Mouse (Mus musculus): ENCODE results near the gene Zscan12. TPM values are rescaled to one million over a fixed set of nuclear protein-coding genes. Genes with fewer than 3 reads are reported as not detected.

Zscan12 gene
- 10 to 100 TPM in 1 of 2 experiments, 1 to 10 TPM in 1; 9.9 to 10.2 TPM for total RNA-seq (2021)
- long read RNA-seq, full-length matches to known transcripts: 6 of 11 reads
- long read RNA-seq, partial matches to known transcripts: 0 of 11 reads
- long read RNA-seq, other reads (novel, unspliced or antisense): 5 of 11 reads

DNA sequence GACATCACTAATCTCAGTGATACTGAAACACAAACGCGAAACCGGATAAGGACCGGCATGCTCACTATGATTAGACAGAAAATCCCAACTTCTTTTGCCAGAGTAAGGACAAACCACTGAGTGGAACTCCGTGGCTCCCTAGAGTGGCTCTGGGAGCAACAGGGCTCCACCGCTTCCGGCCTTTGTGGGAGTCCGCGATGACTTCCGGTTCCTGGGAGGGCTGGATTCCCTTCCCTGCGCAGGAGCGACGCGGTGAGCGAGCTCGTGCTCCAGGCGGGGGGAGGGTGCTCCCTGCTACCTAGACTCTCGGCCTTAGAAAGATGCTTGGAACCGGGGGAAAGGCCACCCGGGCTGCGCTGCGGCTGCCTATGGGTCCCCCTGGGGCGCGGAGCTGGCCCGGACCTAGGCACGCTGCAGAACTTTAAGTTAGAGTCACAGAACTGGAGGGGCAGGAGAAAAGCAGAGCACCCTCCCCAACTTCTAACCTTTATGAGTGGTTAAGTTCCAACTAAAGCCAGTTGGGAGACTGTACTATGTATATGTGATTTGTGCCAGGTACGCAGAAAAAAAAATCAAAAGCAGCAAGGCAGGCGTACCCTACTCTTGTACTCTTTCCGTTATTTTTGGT, at the start of gene Zscan12:
Gene Zscan12, plus strand, starts transcription at position 200 of the 628 bp plus-strand sequence.
- DNase-seq (ENCODE audit: low spot score in 2 of 2): peak; percentile 81 to 88

DNA sequence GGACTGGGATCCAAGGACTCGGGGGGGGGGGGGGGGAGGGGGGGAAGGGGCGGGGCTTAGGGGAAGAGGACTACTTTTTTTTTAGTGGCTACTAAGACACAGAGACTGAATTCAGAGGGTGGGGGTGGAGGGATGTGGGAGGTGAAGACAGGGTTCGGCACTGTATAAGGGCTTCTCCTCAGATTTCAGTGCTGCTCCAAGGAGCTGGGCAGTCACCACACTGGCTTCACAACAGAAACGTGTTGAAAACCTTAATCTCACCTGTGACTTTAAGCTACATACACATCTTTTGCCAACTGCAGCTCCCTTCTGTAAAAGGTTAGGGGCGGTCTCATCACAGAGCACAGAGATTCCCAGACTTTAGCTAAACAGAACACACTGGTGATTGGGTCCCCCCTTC, 49.8 kb upstream of the Zscan12 start:
- DNase-seq (ENCODE audit: low spot score in 2 of 2): no peak

DNA sequence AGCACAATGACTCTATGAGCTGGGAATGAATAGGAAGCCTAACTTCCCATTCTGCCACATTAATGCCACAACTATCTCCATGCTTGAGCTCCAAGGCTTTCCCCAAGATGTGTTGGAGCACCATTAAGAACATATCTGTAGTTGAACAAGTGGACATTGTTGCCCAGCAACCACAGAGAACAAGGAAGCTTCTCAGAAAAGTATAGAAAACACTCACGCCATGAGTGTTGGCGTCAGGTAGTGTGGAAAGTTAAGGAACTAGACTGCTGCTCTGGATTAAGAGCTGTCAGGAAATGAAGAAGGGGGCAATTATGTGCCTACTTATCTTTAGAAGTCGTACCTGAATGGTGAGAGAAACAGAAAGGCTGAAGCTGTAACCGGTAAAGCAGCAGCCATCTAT, 48.7 kb upstream of the Zscan12 start:
- no peak for DNase-seq (ENCODE audit: low spot score in 2 of 2)

DNA sequence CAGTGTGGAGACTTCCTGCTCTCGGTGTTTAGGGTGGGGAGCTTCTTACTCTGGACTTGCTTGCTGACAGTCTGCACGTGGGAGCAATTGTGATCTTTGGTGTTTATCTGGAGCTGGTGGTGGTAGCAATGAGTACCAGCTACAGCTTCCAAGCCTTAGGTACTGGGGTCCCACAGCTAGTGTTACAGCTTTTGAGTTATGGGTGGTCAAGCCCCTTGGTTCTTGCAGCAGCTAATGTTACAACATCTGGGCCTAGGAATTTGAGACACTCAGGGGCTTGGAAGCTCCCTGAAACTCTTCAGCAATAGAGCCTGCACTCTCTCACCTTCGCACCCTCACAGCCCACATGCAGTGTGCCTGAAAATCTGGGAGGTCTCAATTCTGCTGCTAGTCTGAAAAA, 42.4 kb upstream of the Zscan12 start:
- DNase-seq (ENCODE audit: low spot score in 2 of 2): no peak

DNA sequence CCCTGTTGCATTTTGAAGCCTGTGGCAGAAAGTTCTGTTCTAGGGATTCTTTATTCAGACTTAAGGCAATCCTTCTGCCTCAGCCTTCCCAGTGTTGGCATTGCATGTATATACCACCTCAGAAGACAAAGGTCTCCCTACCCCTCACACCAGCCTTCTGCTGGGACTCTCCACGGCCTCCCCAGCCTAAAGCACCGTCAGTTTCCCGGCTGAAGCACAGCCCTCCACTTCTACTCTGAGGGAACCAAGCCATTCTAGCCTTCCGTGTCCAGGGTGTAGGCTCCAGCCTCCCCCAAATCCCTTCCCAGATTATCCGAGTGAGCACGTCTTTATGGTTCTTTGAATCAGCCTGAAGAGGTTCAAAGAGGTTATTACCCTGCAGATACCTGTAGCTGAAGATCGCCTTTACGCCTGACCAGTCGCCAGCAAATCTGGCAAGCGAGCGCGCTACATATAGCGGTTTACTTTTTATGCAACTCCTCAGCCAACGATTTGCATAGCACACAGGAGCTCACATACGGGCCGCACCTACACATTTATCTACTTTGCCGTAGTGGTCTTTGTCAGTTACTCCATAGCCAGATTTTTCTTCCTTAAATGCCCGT, 40.6 kb upstream of the Zscan12 start:
- DNase-seq (ENCODE audit: low spot score in 2 of 2): peak; percentile 6 to 18

DNA sequence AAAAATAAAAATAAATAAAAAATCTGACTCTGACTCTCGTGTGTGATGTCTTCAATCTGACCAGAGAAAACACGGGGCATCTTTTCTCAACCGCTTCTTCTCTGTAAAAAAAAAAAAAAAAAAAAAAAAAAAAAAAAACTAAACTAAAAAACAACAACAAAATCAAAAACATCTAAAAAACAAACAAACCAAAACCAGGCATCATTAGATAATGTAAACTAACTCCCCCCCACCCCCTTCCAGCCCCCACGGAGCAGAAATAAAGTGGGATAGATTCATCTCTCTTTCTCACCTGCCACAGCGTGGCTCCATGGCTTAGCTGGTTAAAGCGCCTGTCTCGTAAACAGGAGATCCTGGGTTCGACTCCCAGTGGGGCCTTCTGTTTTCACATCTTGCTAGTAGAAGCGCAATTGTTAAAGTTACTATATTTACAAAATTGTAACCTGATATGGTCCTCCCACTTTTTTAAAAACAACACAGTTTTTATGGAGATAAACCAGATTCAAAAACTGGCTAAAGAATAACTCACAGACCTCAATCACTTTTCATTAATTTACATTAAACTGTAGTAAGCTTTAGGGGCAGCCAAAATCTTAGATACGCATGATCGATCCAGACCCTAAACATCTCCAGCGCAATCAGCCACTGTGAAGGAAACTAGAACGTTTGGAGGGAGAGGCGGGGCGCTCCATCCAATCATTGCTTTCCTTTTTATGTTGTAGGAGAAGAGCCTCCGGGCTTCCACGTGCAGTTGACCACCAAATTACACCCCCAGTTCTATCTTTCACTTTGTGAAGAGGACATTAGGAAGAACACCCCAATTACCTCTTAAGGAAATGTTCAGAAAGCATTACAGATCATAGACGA, 39.9 kb upstream of the Zscan12 start:
- peak; percentile 58 to 74 for DNase-seq (ENCODE audit: low spot score in 2 of 2)

DNA sequence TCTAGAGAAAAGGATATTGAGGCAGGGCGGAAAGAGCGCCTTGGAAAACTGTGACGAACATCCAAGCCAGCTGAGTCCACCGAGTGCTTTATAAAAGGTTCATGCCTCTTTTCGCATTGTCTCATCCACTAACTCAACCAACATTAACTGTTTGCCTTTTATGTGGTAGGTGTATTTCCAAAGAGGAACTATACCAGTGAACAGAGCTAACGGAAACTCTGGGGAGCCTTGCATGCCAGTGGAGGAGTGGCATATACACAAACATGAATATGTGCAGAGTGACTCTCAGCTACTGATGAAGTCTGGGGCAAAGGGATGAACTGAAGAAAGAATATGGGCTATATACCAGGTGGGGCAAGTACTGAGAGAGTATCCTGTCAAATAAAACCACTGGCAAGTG, 39.2 kb upstream of the Zscan12 start:
- DNase-seq (ENCODE audit: low spot score in 2 of 2): no peak

DNA sequence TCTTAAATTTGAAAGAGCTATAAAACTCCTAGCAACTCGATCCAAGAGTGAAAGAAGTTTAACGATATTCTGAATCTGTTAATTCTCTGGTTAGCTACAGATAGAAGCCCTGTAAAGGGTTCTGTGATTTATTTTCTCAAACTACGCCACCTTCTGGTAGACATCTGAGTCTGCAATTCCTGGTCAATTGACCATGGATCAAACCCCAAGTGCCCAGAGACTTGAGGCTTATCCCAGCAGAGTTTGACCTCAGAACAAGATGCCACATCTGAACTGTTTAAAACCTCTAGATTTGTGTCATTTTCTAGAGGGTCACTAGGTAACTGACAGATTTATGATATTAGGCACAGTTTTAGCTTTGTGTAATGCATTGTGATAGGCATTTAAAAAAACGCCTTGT, 36.4 kb upstream of the Zscan12 start:
- no peak for DNase-seq (ENCODE audit: low spot score in 2 of 2)

DNA sequence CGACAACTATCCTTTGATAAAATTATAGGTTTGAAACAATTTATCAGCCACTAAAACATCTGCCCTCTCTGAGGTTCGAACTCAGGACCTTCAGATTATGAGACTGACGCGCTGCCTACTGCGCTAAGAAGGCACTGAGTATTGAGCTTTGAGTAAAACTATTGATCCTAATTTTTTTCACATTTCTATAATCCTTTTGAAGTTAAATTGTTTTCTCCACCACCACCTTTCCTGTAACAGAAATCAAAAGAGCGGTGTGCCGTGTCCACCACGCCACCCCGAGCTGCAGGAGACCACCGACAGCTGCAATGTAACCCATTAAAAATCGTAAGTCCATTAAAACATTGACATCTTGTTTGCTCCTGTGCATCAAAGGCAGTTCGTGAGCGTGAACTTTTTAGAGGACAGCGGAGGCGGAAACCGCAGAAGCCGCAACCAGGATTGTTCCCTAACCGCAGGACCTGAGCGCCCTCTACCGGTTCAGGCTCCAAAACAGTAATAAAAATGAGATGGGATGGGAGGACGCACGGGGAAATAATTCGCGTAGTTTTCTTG, 35.9 kb upstream of the Zscan12 start:
- DNase-seq (ENCODE audit: low spot score in 2 of 2): peak; percentile 87 to 88

DNA sequence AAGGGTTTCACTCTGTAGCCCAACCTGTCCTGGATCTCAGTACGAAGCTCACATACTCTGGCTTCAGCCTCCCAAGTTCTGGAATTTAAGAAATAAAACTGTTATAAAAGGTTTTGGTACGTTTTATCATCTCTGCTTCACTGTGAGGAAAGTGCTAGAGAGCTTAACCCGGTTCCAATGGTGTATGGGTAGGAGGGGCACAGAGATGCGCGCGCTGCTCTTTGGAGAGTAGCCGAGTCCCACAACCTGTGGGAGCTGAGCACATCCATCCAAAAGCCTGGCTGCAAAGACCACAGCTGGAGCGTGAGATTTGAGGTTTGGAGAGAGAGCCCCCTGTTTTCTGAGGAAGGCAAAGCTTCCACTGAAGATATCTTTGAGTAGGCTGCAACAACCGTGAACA, 35.2 kb upstream of the Zscan12 start:
- DNase-seq (ENCODE audit: low spot score in 2 of 2): peak in 1 of 2 experiments; percentile 14

DNA sequence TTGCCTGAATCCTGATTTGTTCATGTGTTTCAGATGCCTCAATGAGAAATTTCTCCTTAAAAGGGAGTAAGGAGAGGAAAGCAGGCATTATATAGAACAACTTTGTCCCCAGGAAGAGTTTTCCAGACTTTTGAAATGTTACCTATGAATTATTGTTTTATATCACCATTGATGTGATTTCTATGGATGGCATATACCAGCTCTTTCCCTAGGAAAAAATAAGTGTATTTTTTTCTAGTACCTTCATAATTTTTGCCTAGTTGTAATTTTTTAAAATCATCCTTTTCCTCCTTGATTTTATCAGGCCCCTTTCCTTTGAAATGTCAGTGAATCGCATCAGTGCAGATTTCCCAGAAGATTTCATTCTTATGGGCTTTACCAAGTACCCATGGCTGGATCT, 16.0 kb upstream of the Zscan12 start, which contains the start of gene Olfr1367:
Gene Olfr1367, plus strand, starts transcription at position 301 of the 400 bp plus-strand sequence.
- no peak for DNase-seq (ENCODE audit: low spot score in 2 of 2)

DNA sequence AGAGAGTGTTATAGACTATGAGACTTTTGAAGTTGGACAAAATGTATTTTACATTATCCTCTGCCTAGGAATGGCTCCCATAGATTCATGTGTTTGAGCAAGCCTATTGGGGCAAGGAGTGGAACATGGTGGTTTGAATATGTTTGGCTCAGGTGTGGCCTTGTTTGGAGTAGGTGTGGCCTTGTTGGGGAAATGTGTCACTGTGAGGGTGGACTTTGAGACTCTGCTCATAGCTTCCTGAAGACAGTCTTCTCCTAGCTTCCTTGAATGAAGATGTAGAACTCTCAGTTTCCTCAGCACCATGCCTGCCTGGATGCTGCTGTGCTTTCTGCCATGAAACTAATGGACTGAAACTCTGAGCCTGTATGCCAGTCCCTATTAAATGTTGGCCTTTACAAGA, 12.0 kb upstream of the Zscan12 start:
- DNase-seq (ENCODE audit: low spot score in 2 of 2): no peak

DNA sequence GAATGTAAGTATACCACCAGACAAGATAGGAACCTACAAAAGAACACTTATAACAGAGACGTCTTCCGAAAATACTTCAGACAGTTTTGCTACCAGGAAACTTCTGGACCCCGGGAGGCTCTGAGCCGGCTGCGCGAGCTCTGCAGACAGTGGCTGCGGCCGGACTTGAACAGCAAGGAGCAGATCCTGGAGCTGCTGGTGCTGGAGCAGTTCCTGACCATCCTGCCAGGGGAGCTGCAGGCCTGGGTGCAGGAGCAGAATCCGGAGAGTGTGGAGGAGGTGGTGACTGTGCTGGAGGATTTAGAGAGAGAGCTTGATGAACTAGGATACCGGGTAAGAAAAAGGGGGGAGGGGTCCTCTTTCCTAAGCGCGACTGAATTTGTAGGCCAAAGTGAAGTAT, 1.1 kb downstream of the Zscan12 start:
- DNase-seq (ENCODE audit: low spot score in 2 of 2): no peak

DNA sequence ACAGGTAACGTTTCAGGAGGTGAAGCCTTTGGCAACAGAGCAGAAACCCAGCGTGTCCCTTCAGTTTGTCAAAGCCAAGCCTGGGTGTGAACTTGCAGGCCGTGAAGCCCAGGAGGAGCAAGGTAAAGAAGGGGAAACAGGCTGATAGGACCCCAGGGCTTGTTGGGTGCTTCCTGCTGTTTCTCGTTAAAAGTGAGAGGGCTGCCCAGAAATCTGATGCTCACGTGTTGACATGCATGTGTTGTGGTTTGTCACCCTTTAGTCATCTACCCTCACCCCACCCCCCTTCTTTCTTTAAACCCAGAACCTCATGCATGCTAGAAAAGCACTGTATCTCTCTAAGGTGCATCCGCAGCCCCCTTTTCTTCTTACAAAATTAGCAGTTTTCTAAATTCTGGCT, 4.0 kb downstream of the Zscan12 start:
- DNase-seq (ENCODE audit: low spot score in 2 of 2): no peak

DNA sequence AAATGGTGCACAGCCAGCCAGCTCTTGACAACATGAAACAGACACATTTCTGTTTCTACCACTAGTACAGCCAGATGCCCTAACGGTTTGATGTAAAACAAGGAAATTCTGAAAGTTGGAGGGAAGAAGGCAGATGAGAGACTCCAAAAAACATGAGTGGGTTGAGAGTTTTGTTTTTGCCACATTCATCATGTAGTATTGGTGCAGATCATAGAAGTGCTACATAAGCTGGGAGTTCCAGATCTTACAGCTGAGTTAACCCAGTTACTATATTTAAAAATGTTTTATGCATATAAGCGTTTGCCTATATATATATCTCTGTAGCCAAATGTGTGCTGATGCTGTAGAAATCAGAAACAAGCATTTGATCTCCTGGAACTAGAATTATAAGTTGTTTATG, 10.1 kb downstream of the Zscan12 start:
- DNase-seq (ENCODE audit: low spot score in 2 of 2): no peak

DNA sequence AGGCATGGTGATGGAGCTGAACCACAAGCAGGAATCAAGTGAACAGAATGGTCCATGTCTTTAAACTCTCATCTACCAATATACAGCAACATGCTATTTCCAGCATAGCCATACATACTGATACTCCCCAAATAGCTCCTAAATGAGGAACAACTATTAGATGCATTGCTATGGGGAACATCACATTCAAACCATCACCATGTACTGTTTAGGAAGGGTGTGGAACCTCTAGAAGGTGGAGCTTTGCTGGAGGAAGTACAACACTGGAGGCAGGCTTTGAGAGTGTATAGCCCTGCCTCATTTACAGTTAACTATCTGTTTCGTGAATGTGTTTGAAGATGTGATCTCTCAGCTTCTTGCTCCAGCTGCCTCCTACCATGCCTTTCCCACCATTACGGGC, 15.2 kb downstream of the Zscan12 start:
- no peak for DNase-seq (ENCODE audit: low spot score in 2 of 2)

DNA sequence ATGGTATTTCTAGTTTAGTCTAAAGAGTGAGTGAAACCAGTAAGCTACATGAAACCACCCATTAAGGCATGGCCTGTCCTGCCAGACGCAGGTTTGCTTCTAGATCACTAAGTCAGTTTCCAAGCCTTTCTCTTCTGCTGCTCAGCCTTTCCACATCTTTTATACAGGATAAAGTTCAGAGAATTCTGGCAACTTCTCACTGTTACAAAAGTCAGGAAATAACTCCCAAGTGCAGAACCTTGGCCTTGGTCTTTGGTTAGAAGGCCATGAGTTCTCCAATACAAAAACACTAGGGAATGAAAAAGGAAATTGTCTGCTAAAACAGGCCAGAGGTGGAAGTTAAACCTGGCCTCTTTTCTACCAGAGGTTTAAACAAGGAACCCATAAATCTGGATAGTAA, 32.6 kb downstream of the Zscan12 start:
- no peak for DNase-seq (ENCODE audit: low spot score in 2 of 2)

DNA sequence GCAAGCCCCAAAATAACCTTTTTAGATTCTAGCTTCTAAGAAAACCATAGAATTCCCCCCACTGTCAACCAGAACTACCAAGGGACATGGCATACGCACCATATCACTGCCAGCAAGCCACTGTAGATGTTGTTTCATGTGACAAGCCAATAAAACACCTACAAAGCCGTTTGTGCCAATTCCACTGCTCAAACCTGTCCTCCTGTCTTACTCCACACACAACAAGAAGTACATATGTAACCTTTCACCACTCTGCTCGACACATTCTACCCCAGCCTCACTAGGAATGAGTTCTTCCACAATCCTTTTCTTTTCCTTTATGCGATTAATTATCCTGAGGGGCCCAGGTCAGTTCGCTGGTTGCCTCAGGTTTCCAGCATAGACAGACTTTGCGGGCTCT, 33.0 kb downstream of the Zscan12 start:
- no peak for DNase-seq (ENCODE audit: low spot score in 2 of 2)

DNA sequence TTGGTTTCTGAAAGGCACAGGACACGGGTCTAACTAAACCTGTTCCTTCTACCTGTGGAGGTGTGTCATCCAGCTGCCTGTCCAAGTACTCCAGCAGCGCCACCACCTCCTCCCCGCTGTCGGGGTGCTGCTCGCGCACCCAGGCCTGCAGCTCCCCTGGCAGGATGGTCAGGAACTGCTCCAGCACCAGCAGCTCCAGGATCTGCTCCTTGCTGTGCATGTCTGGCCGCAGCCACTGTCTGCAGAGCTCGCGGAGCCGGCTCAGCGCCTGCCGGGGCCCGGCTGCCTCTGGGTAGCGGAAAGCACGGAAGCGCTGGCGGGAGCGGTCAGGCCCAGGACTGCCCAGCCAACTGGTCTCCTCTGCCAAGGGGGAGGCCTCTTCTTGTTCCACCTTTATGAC, 33.4 kb downstream of the Zscan12 start:
- DNase-seq (ENCODE audit: low spot score in 2 of 2): peak; percentile 18 to 25

DNA sequence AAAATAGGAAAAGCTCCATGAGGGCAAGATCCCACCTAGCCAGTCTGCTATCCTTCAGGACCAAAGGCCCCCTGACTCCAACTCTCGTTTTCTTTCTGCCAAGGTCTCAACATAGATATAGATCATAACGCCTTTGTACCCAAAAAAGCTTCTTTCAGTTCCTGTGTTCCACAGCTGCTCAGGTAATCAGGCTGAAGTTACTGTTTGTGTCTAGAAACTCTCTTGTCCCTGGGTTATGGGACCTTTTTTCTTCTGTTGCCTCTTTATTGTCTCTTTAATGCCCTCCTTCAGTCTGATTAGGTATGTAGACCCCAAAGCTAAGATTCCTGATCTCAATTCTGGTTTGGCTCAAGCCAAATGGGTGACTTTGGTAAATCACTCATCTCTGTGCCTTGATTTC, 34.9 kb downstream of the Zscan12 start:
- no peak for DNase-seq (ENCODE audit: low spot score in 2 of 2)

DNA sequence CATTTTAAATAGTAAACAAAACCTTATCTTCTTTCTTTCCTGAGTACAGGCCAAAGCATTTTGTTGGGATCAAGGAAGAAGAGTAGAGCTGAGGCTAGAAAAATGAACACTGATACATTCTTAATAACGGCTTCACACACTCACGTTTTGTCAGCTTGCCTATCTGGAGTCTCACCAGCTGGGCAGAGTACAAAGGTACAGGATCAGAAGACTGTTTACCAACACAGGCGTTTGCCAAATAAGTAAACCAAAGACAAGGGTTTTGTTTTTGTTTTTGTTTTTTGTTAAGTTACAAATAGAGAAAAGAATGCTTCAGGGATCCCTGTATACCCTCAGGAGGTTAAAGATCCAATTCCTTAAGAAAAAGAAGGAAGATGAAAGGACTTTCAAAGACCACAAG, 38.5 kb downstream of the Zscan12 start:
- DNase-seq (ENCODE audit: low spot score in 2 of 2): no peak
